Mouse (Mus musculus) CH12.LX (cell line): ENCODE results near the gene Mybpc3. TPM values are rescaled to one million over a fixed set of nuclear protein-coding genes. Genes with fewer than 3 reads are reported as not detected.

Experiments used
- DNase-seq: peaks from one replicate; pipeline ENCODE4 v3.0.0-alpha.2; 2013; ENCODE audit errors: extremely low read depth
- H3K27ac ChIP-seq: 2 replicates; pipeline ENCODE4 v1.5.1; 2012; ENCODE audit warnings: low read depth, mild to moderate bottlenecking, control low read depth, moderate library complexity; ENCODE audit not compliant: insufficient read depth
- H3K27me3 ChIP-seq: replicated peaks from 2 replicates; pipeline ENCODE3; 2012; ENCODE audit warnings: inconsistent platforms
- H3K36me3 ChIP-seq, 2 experiments: replicated peaks in 1 of 2; 2 replicates each; pipeline versions ENCODE3 to v1.6.1; 2012; ENCODE audit warnings: inconsistent platforms in 1 of 2, low read length in 1 of 2, mild to moderate bottlenecking in 1 of 2, mixed read lengths in 1 of 2, moderate library complexity in 1 of 2; ENCODE audit not compliant: control insufficient read depth in 1 of 2, insufficient read depth in 1 of 2
- H3K4me1 ChIP-seq, 2 experiments: 2 replicates each; pipeline ENCODE4 v1.6.1; 2012; ENCODE audit warnings: inconsistent platforms in 1 of 2, moderate library complexity in 1 of 2; ENCODE audit not compliant: insufficient read depth in 2 of 2, control insufficient read depth in 1 of 2
- H3K4me2 ChIP-seq: 2 replicates; pipeline ENCODE4 v1.6.1; 2012; ENCODE audit warnings: low read depth, mild to moderate bottlenecking, control low read depth; ENCODE audit not compliant: poor library complexity, insufficient read depth, severe bottlenecking
- H3K4me3 ChIP-seq, 3 experiments: fragments of 150-350 bp in 1 of 3; sonication (generic) in 1 of 3; replicated peaks in 1 of 3; 2 replicates each; pipeline versions ENCODE3 to v1.5.1; 2011 to 2012; ENCODE audit warnings: low read depth in 2 of 3, low read length in 2 of 3, mild to moderate bottlenecking in 2 of 3, moderate library complexity in 2 of 3, control low read depth in 1 of 3, improper control_type of control experiment in 1 of 3, inconsistent platforms in 1 of 3, mixed read lengths in 1 of 3; ENCODE audit not compliant: poor library complexity in 1 of 3
- H3K79me2 ChIP-seq: replicated peaks from 2 replicates; pipeline ENCODE4 v1.6.1; 2012; ENCODE audit warnings: mild to moderate bottlenecking, moderate library complexity; ENCODE audit not compliant: control insufficient read depth, poor library complexity, insufficient read depth, severe bottlenecking; ENCODE audit errors: extremely low read depth
- H3K9ac ChIP-seq: 2 replicates; pipeline ENCODE4 v1.6.1; 2012; ENCODE audit warnings: low read depth, mild to moderate bottlenecking, control low read depth, moderate library complexity; ENCODE audit not compliant: insufficient read depth
- H3K9me3 ChIP-seq: replicated peaks from 2 replicates; pipeline ENCODE3; 2012; ENCODE audit warnings: low read length, inconsistent platforms, mixed read lengths
- CHD1 ChIP-seq: IDR thresholded peaks from 2 replicates; pipeline ENCODE4 v1.6.1; 2012; ENCODE audit warnings: low read depth, low read length, improper control_type of control experiment, inconsistent platforms
- CHD2 ChIP-seq: IDR thresholded peaks from 2 replicates; pipeline ENCODE4 v1.6.1; 2011; ENCODE audit warnings: low read length, improper control_type of control experiment
- ELF1 ChIP-seq: IDR thresholded peaks from 2 replicates; pipeline ENCODE4 v1.6.1; 2014; ENCODE audit warnings: low read depth, mild to moderate bottlenecking, inconsistent platforms, low read length, improper control_type of control experiment
- JUN ChIP-seq: IDR thresholded peaks from 2 replicates; pipeline ENCODE4 v1.6.1; 2011; ENCODE audit warnings: low read depth, mild to moderate bottlenecking, low read length, improper control_type of control experiment, moderate library complexity; ENCODE audit not compliant: insufficient read depth
- MAFK ChIP-seq: IDR thresholded peaks from 2 replicates; pipeline ENCODE4 v1.6.1; 2011; ENCODE audit warnings: low read length, improper control_type of control experiment; ENCODE audit not compliant: insufficient replicate concordance
- MXI1 ChIP-seq: IDR thresholded peaks from 2 replicates; pipeline ENCODE4 v1.6.1; 2011; ENCODE audit warnings: mild to moderate bottlenecking, low read depth, low read length, improper control_type of control experiment
- NRF1 ChIP-seq: IDR thresholded peaks from 2 replicates; pipeline ENCODE4 v1.6.1; 2014; ENCODE audit warnings: low read depth, mild to moderate bottlenecking, inconsistent platforms, low read length, improper control_type of control experiment, moderate library complexity
- RAD21 ChIP-seq: IDR thresholded peaks from 2 replicates; pipeline ENCODE4 v1.6.1; 2011; ENCODE audit warnings: low read depth, mild to moderate bottlenecking, low read length, improper control_type of control experiment, moderate library complexity
- SIN3A ChIP-seq: IDR thresholded peaks from 2 replicates; pipeline ENCODE4 v1.6.1; 2012; ENCODE audit warnings: low read length, improper control_type of control experiment, inconsistent platforms
- ZKSCAN1 ChIP-seq: IDR thresholded peaks from 2 replicates; pipeline ENCODE4 v1.6.1; 2012; ENCODE audit warnings: low read depth, inconsistent platforms, low read length, improper control_type of control experiment, borderline replicate concordance
- dilution Hi-C: fragments of 300-500 bp; cut with MboI; formaldehyde crosslinking; loops from 2 replicates; pipeline ENCODE4 v1.14.3; 2020; ENCODE audit warnings: low sequenced_read_pairs; ENCODE audit not compliant: extremely low pct_unique_long_range_greater_than_20kb, extremely low pct_ligation_motif_present
- in situ Hi-C: fragments of 300-500 bp; cut with MboI; formaldehyde crosslinking; loops from 3 replicates; pipeline ENCODE4 v1.14.3; 2019; ENCODE audit warnings: low sequenced_read_pairs, low pct_ligation_motif_present, low pct_unique_long_range_greater_than_20kb, mixed read lengths
- polyA plus RNA-seq: library from polyadenylated mRNA; unstranded; fragments of >175 nt; gene quantifications from 2 replicates; pipeline ENCODE4 v1.2.1, GENCODE M21; 2012; ENCODE audit warnings: low read depth; ENCODE audit not compliant: insufficient read length
- total RNA-seq, 2 experiments: library from RNA; depleted of rRNA; stranded (reverse); fragments of 300-350 nt in 1 of 2; fragments of >200 nt in 1 of 2; gene quantifications; 2 replicates each; pipeline ENCODE4 v1.2.3; 2012 to 2014

Gene Mybpc3
- total and polyA plus RNA-seq, 3 experiments: 0.04 to 0.27 (median 0.07) TPM

GRCm38 (mm10) chr2:91179825-91180224 is 61.9 kb downstream of the Mybpc3 start:
- TF ChIP-seq SIN3A (no peak), CHD1 (no peak)
- Histone ChIP-seq H3K4me1 (peaks cover 8 to 25% of the 10 kb centered on the region in 2 experiments), H3K79me2 (peaks cover 8% of the 10 kb centered on the region), H3K4me3 (no peak overlapping the region), H3K4me2 (no peak overlapping the region), H3K36me3 (peaks cover 28 to 37% of the 10 kb centered on the region in 2 experiments), H3K27me3 (no peaks in the 10 kb centered on the region), H3K27ac (no peak overlapping the region), H3K9me3 (no peaks in the 10 kb centered on the region), H3K9ac (no peak overlapping the region)
- DNase-seq: no peak
- in situ Hi-C loops: no loop called here
- dilution Hi-C loops: no loop called here

- no peak overlapping the region for H3K4me2 ChIP-seq
- H3K9me3 ChIP-seq: no peaks in the 10 kb centered on the region
- dilution Hi-C loops (no loop called here), in situ Hi-C loops (no loop called here)
- no peak overlapping the region for H3K27ac ChIP-seq
- no peak overlapping the region for H3K9ac ChIP-seq
- no peaks in the 10 kb centered on the region for H3K27me3 ChIP-seq
- no peak for TF ChIP-seq ZKSCAN1
- no peak for TF ChIP-seq CHD2
- TF ChIP-seq MXI1: no peak
- TF ChIP-seq MAFK: no peak
- TF ChIP-seq JUN: no peak
- no peak for TF ChIP-seq RAD21
- peaks cover 8 to 25% of the 10 kb centered on the region in 2 experiments for H3K4me1 ChIP-seq
- DNase-seq: no peak
- no peak overlapping the region for H3K4me3 ChIP-seq
- peaks cover 8% of the 10 kb centered on the region for H3K79me2 ChIP-seq
- H3K36me3 ChIP-seq: peaks cover 24 to 32% of the 10 kb centered on the region in 2 experiments
Observed at GRCm38 (mm10) chr2:91180706-91181105, 62.8 kb downstream of the Mybpc3 start.

- Histone ChIP-seq H3K4me3 (peak overlapping the region; percentile 77 to 87 (median 83)), H3K4me1 (peaks cover 13 to 27% of the 10 kb centered on the region in 2 experiments), H3K27me3 (no peaks in the 10 kb centered on the region), H3K9ac (peak overlapping the region; percentile 77; the same call in 1 of the 2 replicates), H3K4me2 (peak overlapping the region; percentile 85), H3K79me2 (peaks cover 8% of the 10 kb centered on the region), H3K27ac (no peak overlapping the region), H3K9me3 (no peaks in the 10 kb centered on the region), H3K36me3 (peaks cover 12 to 19% of the 10 kb centered on the region in 2 experiments)
- TF ChIP-seq MAFK: 0 out of 2 replicates have a peak, but pooled peaks have one; percentile 66
- TF ChIP-seq ELF1: no peak
- no peak for TF ChIP-seq NRF1
- in situ Hi-C loops: no loop called here
- DNase-seq: peak; percentile 28
- dilution Hi-C loops: no loop called here
Observed at GRCm38 (mm10) chr2:91182016-91182404, 64.1 kb downstream of the Mybpc3 start.
